Mouse (Mus musculus) MEL-GATA-1-ER (cell line): Measurements from ENCODE around the gene Spata1.

Experiments
- DNase-seq: peaks from one replicate; pipeline ENCODE4 v3.0.0-alpha.2; 2012; ENCODE audit warnings: low read depth; ENCODE audit errors: extremely low read depth

The Spata1 gene

GRCm38 (mm10) chr3:146419992-146420537 is 79.5 kb downstream of the Spata1 start:
- DNase-seq: no peak

DNA sequence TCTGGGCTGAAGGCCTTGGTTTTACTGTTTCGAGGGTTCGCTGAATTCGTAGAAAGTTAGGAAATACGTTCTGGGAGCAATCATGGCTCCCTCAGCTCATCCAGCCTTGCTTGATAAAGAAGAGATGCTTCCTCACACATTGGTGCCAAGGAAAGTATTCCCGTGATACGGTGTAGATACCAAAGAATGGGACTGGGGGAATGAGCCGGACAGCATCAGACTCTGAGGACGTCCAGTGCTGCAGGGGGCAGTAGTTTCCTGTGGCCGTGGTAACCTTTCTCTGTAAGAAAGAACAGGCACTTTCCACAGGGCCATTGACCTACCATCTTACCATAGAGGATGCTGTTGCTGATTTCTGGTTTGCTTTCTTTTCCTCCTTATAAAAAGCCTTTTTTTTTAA is 80.0 kb downstream of the Spata1 start:
- no peak for DNase-seq

GRCm38 (mm10) chr3:146418901-146419300 is 80.7 kb downstream of the Spata1 start:
- peak; percentile 89 for DNase-seq

- no peak for DNase-seq
Observed at GRCm38 (mm10) chr3:146417873-146418272, 81.7 kb downstream of the Spata1 start.

GRCm38 (mm10) chr3:146414555-146414954 is 85.0 kb downstream of the Spata1 start:
- DNase-seq: no peak

GRCm38 (mm10) chr3:146413992-146414391 is 85.6 kb downstream of the Spata1 start:
- DNase-seq: no peak

DNA sequence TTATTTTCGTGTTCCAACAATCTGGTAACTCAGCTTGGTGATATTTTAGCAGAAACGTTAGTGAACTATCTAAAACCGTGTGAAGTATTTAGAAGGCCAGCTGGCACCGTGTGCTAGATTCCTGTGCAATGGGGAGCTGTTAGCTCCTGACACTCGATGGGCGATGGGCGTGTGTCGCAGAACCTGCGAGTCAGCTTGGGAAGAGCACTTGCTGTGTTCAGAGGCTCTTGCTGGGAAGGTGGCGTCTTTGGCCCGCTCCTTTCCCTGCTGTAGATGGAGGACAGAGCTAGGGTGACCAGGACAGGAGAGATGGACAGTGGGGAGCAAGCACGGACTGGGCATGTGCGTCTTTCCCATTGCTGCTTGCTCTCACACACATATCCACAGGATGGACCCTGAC is 86.5 kb downstream of the Spata1 start:
- no peak for DNase-seq

GRCm38 (mm10) chr3:146412480-146412879 is 87.1 kb downstream of the Spata1 start:
- no peak for DNase-seq

DNA sequence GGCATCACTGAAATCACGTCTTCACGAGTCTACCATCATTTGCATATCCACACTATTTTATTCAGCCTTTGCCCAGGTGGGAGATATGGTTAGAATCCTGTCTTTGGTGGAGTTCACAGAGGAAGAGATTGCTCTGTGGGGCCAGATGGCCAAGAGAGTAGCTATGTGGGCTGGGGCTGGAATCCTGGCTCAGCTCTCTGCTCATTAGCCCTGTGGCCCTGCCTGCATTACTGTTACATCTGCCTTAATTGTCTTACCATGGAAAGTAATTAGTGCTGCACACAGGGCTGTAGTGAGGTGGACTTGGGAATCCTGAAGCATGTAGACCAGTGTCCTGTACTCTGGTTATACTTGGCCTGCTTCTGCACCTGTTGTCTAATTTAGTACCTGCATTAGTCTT is 87.5 kb downstream of the Spata1 start:
- DNase-seq: no peak

DNA sequence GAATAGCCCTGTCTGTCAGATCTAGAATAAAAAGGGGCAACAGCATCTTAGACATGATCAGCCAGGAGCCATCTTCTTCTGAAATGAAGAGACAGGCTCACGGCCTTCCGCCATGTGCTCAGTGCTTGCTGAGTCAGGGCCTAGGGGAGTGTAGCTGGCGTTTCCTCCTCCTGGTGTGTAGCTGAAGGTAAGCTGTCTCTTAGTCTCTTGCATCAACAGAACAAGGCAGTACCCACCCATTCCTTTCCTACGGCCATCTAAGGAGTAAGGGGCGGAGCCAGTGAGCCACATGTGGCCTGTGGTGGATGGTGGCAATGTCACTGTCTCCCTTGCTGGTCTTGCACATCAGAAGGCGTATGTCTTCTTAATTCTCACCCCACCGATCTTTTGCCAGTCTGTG is 89.4 kb downstream of the Spata1 start:
- no peak for DNase-seq
